Mouse (Mus musculus): Measurements from ENCODE around the gene Aldh3b1. TPM values are rescaled to one million over a fixed set of nuclear protein-coding genes. Genes with fewer than 3 reads are reported as not detected.
"Not testable (repeated sequence)": the region's sequence is repeated elsewhere in the genome, so short reads cannot be mapped to it uniquely, and the experiment has no call there.

Gene Aldh3b1
- polyA plus RNA-seq, 1 experiment, result 0.66 TPM

GRCm38 (mm10) chr19:3964030-3964429, 34.4 kb upstream of the Aldh3b1 start:
- Histone ChIP-seq H3K9ac (ENCODE audit: low read depth, poor library complexity, severe bottlenecking) (no peak overlapping the region), H3K36me3 (ENCODE audit: control insufficient read depth, insufficient read depth, low read length, poor library complexity, severe bottlenecking) (no peaks in the 10 kb centered on the region), H3K27ac (ENCODE audit: insufficient read depth, low read length) (no peak overlapping the region), H3K4me1 (ENCODE audit: control insufficient read depth, insufficient read depth, low read length) (no peaks in the 10 kb centered on the region), H3K27me3 (ENCODE audit: control insufficient read depth, insufficient read depth, low read length, poor library complexity, severe bottlenecking) (no peaks in the 10 kb centered on the region), H3K4me3 (ENCODE audit: low read depth, low read length) (no peak overlapping the region), H3K9me3 (replicated peaks; ENCODE audit: control insufficient read depth, insufficient read depth, low read length, poor library complexity, severe bottlenecking) (no peaks in the 10 kb centered on the region)
- TF ChIP-seq EP300 (IDR thresholded peaks at IDR 0.05; ENCODE audit: insufficient read depth, low read depth, low read length) (no peak), POLR2A (IDR thresholded peaks at IDR 0.05; ENCODE audit: insufficient read depth, low read length) (no peak), CTCF (IDR thresholded peaks at IDR 0.05; ENCODE audit: low read depth, low read length) (no peak)

- H3K27me3 ChIP-seq (ENCODE audit: control insufficient read depth, insufficient read depth, low read length, poor library complexity, severe bottlenecking), result no peaks in the 10 kb centered on the region
- TF ChIP-seq EP300 (IDR thresholded peaks at IDR 0.05; ENCODE audit: insufficient read depth, low read depth, low read length) (no peak), CTCF (IDR thresholded peaks at IDR 0.05; ENCODE audit: low read depth, low read length) (peak; percentile 41), POLR2A (IDR thresholded peaks at IDR 0.05; ENCODE audit: insufficient read depth, low read length) (no peak)
- H3K27ac ChIP-seq (ENCODE audit: insufficient read depth, low read length), result no peak overlapping the region
- no peaks in the 10 kb centered on the region for H3K36me3 ChIP-seq (ENCODE audit: control insufficient read depth, insufficient read depth, low read length, poor library complexity, severe bottlenecking)
- no peak overlapping the region for H3K4me3 ChIP-seq (ENCODE audit: low read depth, low read length)
- H3K9me3 ChIP-seq (replicated peaks; ENCODE audit: control insufficient read depth, insufficient read depth, low read length, poor library complexity, severe bottlenecking), result no peaks in the 10 kb centered on the region
- H3K4me1 ChIP-seq (ENCODE audit: control insufficient read depth, insufficient read depth, low read length), result no peaks in the 10 kb centered on the region
- H3K9ac ChIP-seq (ENCODE audit: low read depth, poor library complexity, severe bottlenecking), result no peak overlapping the region
Observed at GRCm38 (mm10) chr19:3962469-3962868, 32.9 kb upstream of the Aldh3b1 start.

DNA sequence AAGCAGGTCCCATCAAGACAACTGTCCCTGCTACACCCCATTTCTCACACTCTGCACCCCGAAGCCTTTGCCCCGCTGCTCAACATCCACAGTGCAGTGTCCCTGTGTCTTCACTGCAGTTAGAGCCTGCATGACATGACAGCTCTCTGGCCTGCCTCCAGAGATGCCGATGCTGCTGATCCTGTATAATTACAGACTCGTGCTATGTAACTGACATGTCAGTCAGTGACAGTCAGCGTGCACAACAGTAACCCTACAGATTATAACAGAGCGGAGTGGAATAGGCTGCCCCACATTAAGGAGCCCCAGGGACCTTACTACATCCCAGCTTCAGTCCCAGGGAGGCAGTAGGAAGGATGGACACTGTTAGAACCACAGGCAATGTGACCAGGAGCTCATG, 32.2 kb upstream of the Aldh3b1 start:
- not testable (repeated sequence) for H3K36me3 ChIP-seq (ENCODE audit: control insufficient read depth, insufficient read depth, low read length, poor library complexity, severe bottlenecking); H3K27me3 ChIP-seq (ENCODE audit: control insufficient read depth, insufficient read depth, low read length, poor library complexity, severe bottlenecking); H3K4me1 ChIP-seq (ENCODE audit: control insufficient read depth, insufficient read depth, low read length); H3K4me3 ChIP-seq (ENCODE audit: low read depth, low read length); H3K9me3 ChIP-seq (replicated peaks; ENCODE audit: control insufficient read depth, insufficient read depth, low read length, poor library complexity, severe bottlenecking); H3K27ac ChIP-seq (ENCODE audit: insufficient read depth, low read length); H3K9ac ChIP-seq (ENCODE audit: low read depth, poor library complexity, severe bottlenecking)

GRCm38 (mm10) chr19:3960211-3960610, 30.6 kb upstream of the Aldh3b1 start:
- Histone ChIP-seq H3K4me3 (ENCODE audit: low read depth, low read length) (no peak overlapping the region), H3K27me3 (ENCODE audit: control insufficient read depth, insufficient read depth, low read length, poor library complexity, severe bottlenecking) (no peaks in the 10 kb centered on the region), H3K4me1 (ENCODE audit: control insufficient read depth, insufficient read depth, low read length) (no peaks in the 10 kb centered on the region), H3K36me3 (ENCODE audit: control insufficient read depth, insufficient read depth, low read length, poor library complexity, severe bottlenecking) (no peaks in the 10 kb centered on the region), H3K9me3 (replicated peaks; ENCODE audit: control insufficient read depth, insufficient read depth, low read length, poor library complexity, severe bottlenecking) (no peaks in the 10 kb centered on the region), H3K9ac (ENCODE audit: low read depth, poor library complexity, severe bottlenecking) (no peak overlapping the region), H3K27ac (ENCODE audit: insufficient read depth, low read length) (no peak overlapping the region)
- no peak for TF ChIP-seq CTCF (IDR thresholded peaks at IDR 0.05; ENCODE audit: low read depth, low read length)
- no peak for TF ChIP-seq POLR2A (IDR thresholded peaks at IDR 0.05; ENCODE audit: insufficient read depth, low read length)
- no peak for TF ChIP-seq EP300 (IDR thresholded peaks at IDR 0.05; ENCODE audit: insufficient read depth, low read depth, low read length)

GRCm38 (mm10) chr19:3959030-3959429, 29.4 kb upstream of the Aldh3b1 start:
- Histone ChIP-seq H3K27me3 (ENCODE audit: control insufficient read depth, insufficient read depth, low read length, poor library complexity, severe bottlenecking) (no peaks in the 10 kb centered on the region), H3K4me3 (ENCODE audit: low read depth, low read length) (no peak overlapping the region), H3K36me3 (ENCODE audit: control insufficient read depth, insufficient read depth, low read length, poor library complexity, severe bottlenecking) (no peaks in the 10 kb centered on the region), H3K9me3 (replicated peaks; ENCODE audit: control insufficient read depth, insufficient read depth, low read length, poor library complexity, severe bottlenecking) (no peaks in the 10 kb centered on the region), H3K27ac (ENCODE audit: insufficient read depth, low read length) (no peak overlapping the region), H3K4me1 (ENCODE audit: control insufficient read depth, insufficient read depth, low read length) (no peaks in the 10 kb centered on the region), H3K9ac (ENCODE audit: low read depth, poor library complexity, severe bottlenecking) (no peak overlapping the region)
- TF ChIP-seq EP300 (IDR thresholded peaks at IDR 0.05; ENCODE audit: insufficient read depth, low read depth, low read length) (no peak), CTCF (IDR thresholded peaks at IDR 0.05; ENCODE audit: low read depth, low read length) (no peak), POLR2A (IDR thresholded peaks at IDR 0.05; ENCODE audit: insufficient read depth, low read length) (no peak)

- H3K27me3 ChIP-seq (ENCODE audit: control insufficient read depth, insufficient read depth, low read length, poor library complexity, severe bottlenecking), result no peaks in the 10 kb centered on the region
- no peak within 1 kb of the TSS for H3K4me3 ChIP-seq (ENCODE audit: low read depth, low read length)
- TF ChIP-seq POLR2A (IDR thresholded peaks at IDR 0.05; ENCODE audit: insufficient read depth, low read length) (no peak), EP300 (IDR thresholded peaks at IDR 0.05; ENCODE audit: insufficient read depth, low read depth, low read length) (no peak), CTCF (IDR thresholded peaks at IDR 0.05; ENCODE audit: low read depth, low read length) (no peak)
Observed at GRCm38 (mm10) chr19:3958470-3958869, 28.9 kb upstream of the Aldh3b1 start, which contains the start of gene Aldh3b3. Aldh3b3 (plus strand) TSS chr19:3958645.

GRCm38 (mm10) chr19:3957296-3958036, 27.9 kb upstream of the Aldh3b1 start:
- not testable (repeated sequence) for H3K9me3 ChIP-seq (replicated peaks; ENCODE audit: control insufficient read depth, insufficient read depth, low read length, poor library complexity, severe bottlenecking); H3K27ac ChIP-seq (ENCODE audit: insufficient read depth, low read length); H3K4me1 ChIP-seq (ENCODE audit: control insufficient read depth, insufficient read depth, low read length); H3K4me3 ChIP-seq (ENCODE audit: low read depth, low read length); H3K9ac ChIP-seq (ENCODE audit: low read depth, poor library complexity, severe bottlenecking); H3K27me3 ChIP-seq (ENCODE audit: control insufficient read depth, insufficient read depth, low read length, poor library complexity, severe bottlenecking); H3K36me3 ChIP-seq (ENCODE audit: control insufficient read depth, insufficient read depth, low read length, poor library complexity, severe bottlenecking)

More at GRCm38 (mm10) chr19:3958470-3958869, 28.9 kb upstream of the Aldh3b1 start, which contains the start of gene Aldh3b3:
- Histone ChIP-seq H3K4me1 (ENCODE audit: control insufficient read depth, insufficient read depth, low read length) (no peaks in the 10 kb centered on the region), H3K27ac (ENCODE audit: insufficient read depth, low read length) (no peak within 1 kb of the TSS), H3K9ac (ENCODE audit: low read depth, poor library complexity, severe bottlenecking) (no peak within 1 kb of the TSS), H3K9me3 (replicated peaks; ENCODE audit: control insufficient read depth, insufficient read depth, low read length, poor library complexity, severe bottlenecking) (no peaks in the 10 kb centered on the region), H3K36me3 (ENCODE audit: control insufficient read depth, insufficient read depth, low read length, poor library complexity, severe bottlenecking) (no peaks in the 10 kb centered on the region)

Measured in ES-Bruce4 (cell line).